Mouse (Mus musculus) megakaryocyte, embryonic 14.5 days (primary cell): ENCODE data around the gene Agbl1. TPM values are rescaled to one million over a fixed set of nuclear protein-coding genes. Genes with fewer than 3 reads are reported as not detected.
"Not testable (repeated sequence)": the region's sequence is repeated elsewhere in the genome, so short reads cannot be mapped to it uniquely, and the experiment has no call there.

Source experiments
- H3K27me3 ChIP-seq: replicated peaks from 2 replicates; pipeline ENCODE3; 2012; ENCODE audit warnings: inconsistent platforms
- H3K36me3 ChIP-seq: replicated peaks from 2 replicates; pipeline ENCODE3; 2012; ENCODE audit warnings: low read length, inconsistent platforms, mixed read lengths
- H3K4me1 ChIP-seq: 2 replicates; pipeline ENCODE4 v1.6.1; 2012; ENCODE audit warnings: inconsistent platforms
- H3K4me3 ChIP-seq: replicated peaks from 2 replicates; pipeline ENCODE3; 2012; ENCODE audit warnings: moderate library complexity, mild to moderate bottlenecking, inconsistent platforms
- H3K9me3 ChIP-seq: 2 replicates; pipeline ENCODE4 v1.6.1; 2012; ENCODE audit warnings: inconsistent platforms
- FLI1 ChIP-seq: IDR thresholded peaks from 2 replicates; pipeline ENCODE4 v1.6.1; 2012; ENCODE audit warnings: low read length, inconsistent platforms, mixed read lengths
- GATA1 ChIP-seq: IDR thresholded peaks from 3 replicates; pipeline ENCODE4 v1.6.1; 2012; ENCODE audit warnings: mixed read lengths, low read length, inconsistent platforms, borderline replicate concordance
- polyA plus RNA-seq: library from polyadenylated mRNA; stranded (reverse); fragments of >175 nt; gene quantifications from 2 replicates; pipeline ENCODE4 v1.2.3, GENCODE M21; 2012; ENCODE audit warnings: low replicate concordance; ENCODE audit not compliant: insufficient read depth

Gene Agbl1
- polyA plus RNA-seq, 1 experiment, result not detected

GRCm38 (mm10) chr7:76674856-76675255 lies 445.2 kb downstream of the Agbl1 start:
- no peak overlapping the region for H3K4me3 ChIP-seq
- no peaks in the 10 kb centered on the region for H3K36me3 ChIP-seq
- TF ChIP-seq FLI1, result no peak
- no peak for TF ChIP-seq GATA1
- H3K4me1 ChIP-seq, result no peaks in the 10 kb centered on the region
- no peaks in the 10 kb centered on the region for H3K27me3 ChIP-seq
- H3K9me3 ChIP-seq, result no peaks in the 10 kb centered on the region

DNA sequence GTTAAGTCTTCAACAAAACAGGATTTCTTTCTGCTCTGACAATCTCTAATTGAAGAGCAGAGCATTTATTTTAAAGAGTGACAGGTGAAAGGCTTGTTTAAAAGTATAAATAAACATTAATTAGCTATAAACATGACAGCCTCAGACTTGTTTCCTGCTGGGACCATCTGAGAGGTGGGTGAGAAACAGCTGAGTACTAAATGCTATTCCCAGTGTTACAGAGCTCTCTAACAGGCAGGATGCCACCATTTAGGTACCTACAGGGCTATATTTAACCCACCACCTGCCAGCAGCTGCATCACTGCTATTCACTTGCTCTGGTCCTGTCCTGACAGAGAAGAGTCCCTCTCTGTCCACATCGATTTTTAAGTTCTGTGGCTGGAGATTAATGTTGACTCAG lies 471.5 kb downstream of the Agbl1 start:
- Histone ChIP-seq H3K36me3 (no peaks in the 10 kb centered on the region), H3K9me3 (no peaks in the 10 kb centered on the region), H3K4me1 (no peaks in the 10 kb centered on the region), H3K4me3 (no peak overlapping the region), H3K27me3 (no peaks in the 10 kb centered on the region)
- TF ChIP-seq FLI1 (no peak), GATA1 (no peak)

DNA sequence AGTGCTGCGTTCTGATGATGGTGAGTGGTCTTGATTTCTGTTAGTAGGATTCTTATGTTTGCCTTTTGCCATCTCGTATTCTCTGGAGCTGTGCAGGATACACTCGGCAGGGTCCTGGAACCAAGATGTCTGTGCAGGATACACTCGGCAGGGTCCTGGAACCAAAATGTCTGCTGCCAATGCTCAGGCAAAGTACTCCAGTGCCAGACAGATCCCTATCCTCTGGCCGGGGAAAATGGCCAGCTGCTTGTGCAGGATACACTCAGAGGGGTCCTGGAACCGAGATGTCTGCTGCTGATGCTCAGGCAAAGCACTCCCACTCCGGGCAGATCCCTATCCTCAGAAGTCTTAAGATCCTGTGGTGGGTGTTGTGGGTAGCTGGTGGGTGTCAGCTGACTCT lies 502.5 kb downstream of the Agbl1 start:
- H3K4me3 ChIP-seq, H3K27me3 ChIP-seq, H3K9me3 ChIP-seq, H3K4me1 ChIP-seq, H3K36me3 ChIP-seq: not testable (repeated sequence)

DNA sequence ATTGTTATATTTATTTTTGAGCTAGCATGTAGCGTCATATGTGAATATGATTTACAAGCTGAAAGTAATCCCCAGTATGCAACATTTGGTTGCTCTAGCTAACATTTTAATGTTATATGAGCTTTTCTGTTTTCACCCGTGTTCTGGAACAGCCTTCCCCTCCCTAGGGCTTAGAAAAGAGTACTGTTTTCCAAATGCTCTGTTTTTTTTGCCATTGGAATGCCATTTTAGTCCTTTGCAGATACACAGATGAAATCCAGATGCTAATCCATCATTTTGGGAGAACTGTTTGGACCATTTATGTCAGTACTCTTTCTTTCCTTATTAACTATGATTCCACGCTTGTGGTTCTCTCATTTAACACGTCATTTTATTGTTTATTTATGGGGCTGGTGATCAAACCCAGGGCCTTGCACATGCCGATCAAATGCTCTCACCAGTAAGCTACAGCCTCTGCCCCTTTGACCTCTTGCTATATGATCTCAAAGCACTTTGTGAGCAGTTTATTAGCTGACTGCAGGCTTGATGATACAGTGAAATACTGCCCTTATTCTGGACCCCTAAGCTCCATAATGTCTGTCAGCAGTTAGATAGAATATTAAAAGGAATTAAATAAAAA lies 547.7 kb downstream of the Agbl1 start:
- TF ChIP-seq GATA1 (no peak), FLI1 (no peak)
- Histone ChIP-seq H3K4me1 (no peaks in the 10 kb centered on the region), H3K9me3 (no peaks in the 10 kb centered on the region), H3K27me3 (no peaks in the 10 kb centered on the region), H3K36me3 (no peaks in the 10 kb centered on the region), H3K4me3 (no peak overlapping the region)

DNA sequence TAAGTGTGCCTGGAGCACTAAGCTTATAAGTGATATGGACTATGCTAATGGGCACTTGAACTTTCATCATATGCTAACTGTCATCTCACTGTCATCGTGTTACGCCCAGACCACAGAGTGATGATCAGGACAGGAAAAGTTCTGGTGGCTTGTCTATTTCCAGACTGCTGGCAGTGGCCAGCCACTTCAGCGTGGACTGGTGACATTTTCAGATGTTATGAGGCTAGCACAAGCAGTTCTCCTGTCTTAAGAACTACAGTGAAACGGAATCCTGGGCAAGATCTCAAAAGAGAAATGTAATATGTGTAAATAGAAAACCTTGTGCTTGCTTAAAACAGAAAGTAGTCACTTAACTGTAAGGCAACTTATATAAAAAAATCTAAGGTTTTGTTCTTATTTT lies 550.8 kb downstream of the Agbl1 start:
- Histone ChIP-seq H3K4me3 (no peak overlapping the region), H3K9me3 (no peaks in the 10 kb centered on the region), H3K4me1 (no peaks in the 10 kb centered on the region), H3K36me3 (no peaks in the 10 kb centered on the region), H3K27me3 (no peaks in the 10 kb centered on the region)
- TF ChIP-seq FLI1, result no peak
- no peak for TF ChIP-seq GATA1

GRCm38 (mm10) chr7:76788561-76789306 lies 559.0 kb downstream of the Agbl1 start:
- H3K36me3 ChIP-seq, result no peaks in the 10 kb centered on the region
- TF ChIP-seq FLI1 (no peak), GATA1 (no peak)
- H3K27me3 ChIP-seq, result no peaks in the 10 kb centered on the region
- no peak overlapping the region for H3K4me3 ChIP-seq
- H3K9me3 ChIP-seq, result no peaks in the 10 kb centered on the region
- no peaks in the 10 kb centered on the region for H3K4me1 ChIP-seq

DNA sequence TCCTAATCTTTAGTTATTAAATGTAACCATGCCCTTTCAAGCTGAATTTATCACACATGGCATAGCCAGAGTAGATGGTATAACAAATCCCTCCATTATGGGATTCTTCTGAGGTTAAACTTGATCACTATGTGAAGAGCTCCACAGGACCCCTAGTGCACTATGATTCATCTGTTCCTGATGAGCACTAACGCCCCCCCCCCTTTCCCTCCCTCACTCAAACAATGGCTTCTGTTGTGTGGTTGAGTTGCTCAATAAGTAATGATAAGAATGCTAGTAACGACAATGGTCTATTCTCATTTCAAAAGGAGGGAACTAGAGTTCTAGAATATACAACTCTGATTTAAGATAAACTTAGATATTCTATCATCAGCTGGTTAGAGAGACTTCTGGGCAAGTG lies 560.4 kb downstream of the Agbl1 start:
- no peaks in the 10 kb centered on the region for H3K4me1 ChIP-seq
- no peaks in the 10 kb centered on the region for H3K27me3 ChIP-seq
- no peak overlapping the region for H3K4me3 ChIP-seq
- no peaks in the 10 kb centered on the region for H3K9me3 ChIP-seq
- no peaks in the 10 kb centered on the region for H3K36me3 ChIP-seq
- TF ChIP-seq FLI1, result no peak

DNA sequence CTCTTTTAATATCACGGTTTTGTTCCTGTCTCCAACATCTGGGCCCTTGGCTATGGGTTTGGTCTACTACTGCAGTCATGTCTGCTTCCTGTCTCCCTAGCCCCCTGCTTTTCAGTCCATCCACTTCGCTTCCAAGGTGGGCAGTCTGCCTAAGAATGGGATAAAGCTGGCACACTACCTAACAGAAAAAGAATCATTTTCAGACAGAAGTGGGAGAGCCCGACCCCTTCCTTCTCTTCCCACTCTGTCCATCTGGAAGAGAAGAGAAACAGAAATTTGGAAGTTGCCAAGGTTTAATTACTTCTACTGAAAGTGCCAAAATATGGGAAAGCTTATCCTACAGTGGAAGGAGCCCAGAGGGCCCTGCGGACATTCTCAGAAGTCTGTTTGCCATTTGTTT lies 561.6 kb downstream of the Agbl1 start:
- TF ChIP-seq GATA1 (no peak), FLI1 (no peak)
- Histone ChIP-seq H3K9me3 (no peaks in the 10 kb centered on the region), H3K27me3 (no peaks in the 10 kb centered on the region), H3K4me1 (no peaks in the 10 kb centered on the region), H3K36me3 (no peaks in the 10 kb centered on the region), H3K4me3 (no peak overlapping the region)

- Histone ChIP-seq H3K4me3 (no peak overlapping the region), H3K4me1 (no peaks in the 10 kb centered on the region)
- TF ChIP-seq FLI1 (no peak), GATA1 (no peak)
These were observed 580.3 kb downstream of the Agbl1 start for GRCm38 (mm10) chr7:76810003-76810402.

GRCm38 (mm10) chr7:76820571-76820970 lies 590.9 kb downstream of the Agbl1 start:
- Histone ChIP-seq H3K27me3 (no peaks in the 10 kb centered on the region), H3K36me3 (no peaks in the 10 kb centered on the region), H3K4me3 (no peak overlapping the region), H3K4me1 (no peaks in the 10 kb centered on the region), H3K9me3 (0 out of 2 replicates have a peak, but pooled peaks cover 3% of the 10 kb centered on the region)
- TF ChIP-seq GATA1, result no peak
- no peak for TF ChIP-seq FLI1

More at GRCm38 (mm10) chr7:76810003-76810402, 580.3 kb downstream of the Agbl1 start:
- no peaks in the 10 kb centered on the region for H3K27me3 ChIP-seq
- H3K36me3 ChIP-seq, result no peaks in the 10 kb centered on the region
- H3K9me3 ChIP-seq, result no peaks in the 10 kb centered on the region
